Mouse (Mus musculus) heart, embryonic 15.5 days (tissue): Measurements from ENCODE around the gene Faiml. TPM values are rescaled to one million over a fixed set of nuclear protein-coding genes. Genes with fewer than 3 reads are reported as not detected.

Source experiments
- ATAC-seq: fragments of 200-750 bp; cut with Nextera tagmentation; replicated peaks from 2 replicates; pipeline ENCODE4 v1.8.0; 2017; ENCODE audit warnings: low read depth, moderate TSS enrichment; ENCODE audit not compliant: insufficient number of reproducible peaks, insufficient read depth, low FRiP score
- H3K27ac ChIP-seq: fragments of 300-500 bp; sonication (generic); 2 replicates; pipeline ENCODE4 v1.5.1; 2015; ENCODE audit warnings: mild to moderate bottlenecking, inconsistent platforms
- H3K27me3 ChIP-seq: fragments of 300-500 bp; sonication (generic); 2 replicates; pipeline ENCODE4 v1.6.1; 2015; ENCODE audit warnings: inconsistent platforms
- H3K36me3 ChIP-seq: fragments of 300-500 bp; sonication (generic); 2 replicates; pipeline ENCODE4 v1.6.1; 2015; ENCODE audit warnings: mild to moderate bottlenecking, inconsistent platforms
- H3K4me1 ChIP-seq: fragments of 300-500 bp; sonication (generic); replicated peaks from 2 replicates; pipeline ENCODE4 v1.6.1; 2015; ENCODE audit warnings: inconsistent platforms
- H3K4me2 ChIP-seq: fragments of 300-500 bp; sonication (generic); 2 replicates; pipeline ENCODE4 v1.6.1; 2015; ENCODE audit warnings: inconsistent platforms, mild to moderate bottlenecking, moderate library complexity
- H3K4me3 ChIP-seq: fragments of 300-500 bp; sonication (generic); 2 replicates; pipeline ENCODE4 v1.5.1; 2015; ENCODE audit warnings: mild to moderate bottlenecking, inconsistent platforms
- H3K9ac ChIP-seq: fragments of 300-500 bp; sonication (generic); 2 replicates; pipeline ENCODE4 v1.6.1; 2015; ENCODE audit warnings: mild to moderate bottlenecking, inconsistent platforms
- H3K9me3 ChIP-seq: fragments of 300-500 bp; sonication (generic); replicated peaks from 2 replicates; pipeline ENCODE4 v1.6.1; 2016; ENCODE audit warnings: inconsistent platforms
- WGBS: fragments of 180-500 bp; shearing (Covaris S2); methylation state at CpG from one replicate; pipeline ENCODE4 v1.1.7; 2015; ENCODE audit warnings: mixed read lengths; 5-methylcytosine and 5-hydroxymethylcytosine counted together
- polyA plus RNA-seq: library from polyadenylated mRNA; unstranded; fragments of >200 nt; fragmentation: Nextera tagmentation; extraction: Ambion mirVana; gene quantifications from 2 replicates; pipeline ENCODE4 v1.2.1, GENCODE M21; 2015

Gene Faiml
- polyA plus RNA-seq, 1 experiment from 2014 or later = not detected

DNA sequence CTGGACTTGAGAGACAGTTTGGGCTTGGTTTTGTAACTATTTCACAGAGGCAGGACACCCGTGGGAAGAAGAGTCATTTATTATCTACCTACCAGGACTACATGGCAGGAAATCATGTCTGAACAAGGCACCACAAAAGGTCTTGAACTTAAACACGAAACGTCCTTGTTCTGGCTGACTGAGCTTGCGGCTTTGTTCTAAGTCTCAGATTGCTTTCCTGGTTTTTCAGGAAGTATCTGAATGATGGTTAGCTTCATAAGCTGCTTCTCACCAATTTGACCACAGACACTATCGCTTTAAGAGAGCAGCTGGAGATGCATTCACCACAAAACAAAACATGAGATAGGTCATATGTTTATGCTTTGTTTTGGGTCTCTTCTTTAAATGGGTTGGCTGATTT, 3.5 kb upstream of the Faiml start:
- peaks cover 12% of the 10 kb centered on the region for H3K4me1 ChIP-seq
- H3K4me2 ChIP-seq = no peak overlapping the region
- H3K9me3 ChIP-seq = no peaks in the 10 kb centered on the region
- no peak for ATAC-seq
- H3K4me3 ChIP-seq = no peak overlapping the region
- 62% methylated on average over 5 of the region's 5 CpGs for WGBS
- no peak overlapping the region for H3K27ac ChIP-seq
- no peaks in the 10 kb centered on the region for H3K27me3 ChIP-seq
- H3K36me3 ChIP-seq = no peaks in the 10 kb centered on the region
- no peak overlapping the region for H3K9ac ChIP-seq

DNA sequence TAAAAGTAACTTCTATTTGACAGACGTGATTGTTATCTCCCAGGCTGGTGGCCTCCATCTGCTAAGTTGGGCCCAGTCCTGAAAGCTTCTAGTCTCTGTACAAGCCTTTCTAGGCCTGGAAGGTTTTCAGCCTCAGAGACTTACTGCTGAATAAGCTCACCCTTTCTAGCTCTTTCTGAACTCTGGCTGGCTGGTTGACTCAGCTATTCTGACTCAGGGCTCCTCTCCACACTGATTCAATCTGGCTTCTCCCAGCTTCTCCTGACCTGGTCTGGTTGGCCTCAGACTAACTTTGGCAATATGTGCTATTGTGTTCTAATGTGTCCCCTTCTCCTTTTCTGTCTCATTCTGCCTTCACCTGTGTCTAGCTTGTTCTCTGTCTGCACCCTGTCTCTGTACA, 2.2 kb upstream of the Faiml start:
- Histone ChIP-seq H3K9me3 (no peaks in the 10 kb centered on the region), H3K4me2 (no peak overlapping the region), H3K36me3 (no peaks in the 10 kb centered on the region), H3K4me1 (peaks cover 12% of the 10 kb centered on the region), H3K27ac (no peak overlapping the region), H3K27me3 (no peaks in the 10 kb centered on the region), H3K9ac (no peak overlapping the region), H3K4me3 (no peak overlapping the region)
- 37% methylated on average over 1 of the region's 1 CpGs for WGBS
- no peak for ATAC-seq

- Histone ChIP-seq H3K36me3 (no peaks in the 10 kb centered on the region), H3K4me1 (peaks cover 6% of the 10 kb centered on the region), H3K4me3 (no peak overlapping the region), H3K4me2 (no peak overlapping the region), H3K27ac (no peak overlapping the region), H3K9ac (no peak overlapping the region), H3K27me3 (no peaks in the 10 kb centered on the region), H3K9me3 (no peaks in the 10 kb centered on the region)
- WGBS = 86% methylated on average over 10 of the region's 10 CpGs
- ATAC-seq = no peak
Observed at GRCm38 (mm10) chr9:99238276-99238675, 1.2 kb upstream of the Faiml start.

DNA sequence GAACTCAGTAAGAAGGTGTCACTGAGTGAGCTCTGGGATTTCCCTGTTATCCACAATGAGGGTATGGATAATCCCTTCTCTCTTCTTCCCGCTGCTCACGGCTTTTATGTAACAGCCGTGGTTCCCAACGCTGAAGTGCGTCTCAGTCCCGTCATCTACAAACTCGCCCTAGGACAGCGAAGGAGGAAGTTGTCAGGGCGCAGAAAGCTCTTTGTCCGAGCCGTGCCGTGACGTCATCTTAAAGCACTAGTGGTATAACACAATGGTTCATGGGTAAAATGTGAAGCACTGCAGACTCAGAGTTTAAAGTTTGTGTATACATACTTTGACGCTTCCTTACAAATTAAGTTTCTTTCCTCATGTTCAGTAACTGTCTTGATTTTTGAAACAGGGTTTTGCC, 7.6 kb downstream of the Faiml start:
- ATAC-seq = no peak
- Histone ChIP-seq H3K4me1 (no peaks in the 10 kb centered on the region), H3K9me3 (no peaks in the 10 kb centered on the region), H3K27me3 (no peaks in the 10 kb centered on the region), H3K4me2 (no peak overlapping the region), H3K27ac (no peak overlapping the region), H3K9ac (no peak overlapping the region), H3K36me3 (no peaks in the 10 kb centered on the region), H3K4me3 (no peak overlapping the region)
- WGBS = 77% methylated on average over 14 of the region's 14 CpGs

- 49% methylated on average over 3 of the region's 3 CpGs for WGBS
Observed at GRCm38 (mm10) chr9:99224583-99224982, 12.5 kb downstream of the Faiml start.

GRCm38 (mm10) chr9:99221636-99222035, 15.4 kb downstream of the Faiml start:
- Histone ChIP-seq H3K4me1 (no peaks in the 10 kb centered on the region), H3K9me3 (no peaks in the 10 kb centered on the region), H3K4me2 (no peak overlapping the region), H3K4me3 (no peak overlapping the region), H3K36me3 (no peaks in the 10 kb centered on the region), H3K9ac (no peak overlapping the region), H3K27ac (no peak overlapping the region), H3K27me3 (no peaks in the 10 kb centered on the region)
- WGBS = 79% methylated on average over 4 of the region's 4 CpGs
- no peak for ATAC-seq

More at GRCm38 (mm10) chr9:99224583-99224982, 12.5 kb downstream of the Faiml start:
- Histone ChIP-seq H3K4me1 (no peaks in the 10 kb centered on the region), H3K9me3 (no peaks in the 10 kb centered on the region), H3K36me3 (no peaks in the 10 kb centered on the region), H3K27ac (no peak overlapping the region), H3K4me3 (no peak overlapping the region), H3K4me2 (no peak overlapping the region), H3K9ac (no peak overlapping the region), H3K27me3 (no peaks in the 10 kb centered on the region)
- no peak for ATAC-seq

DNA sequence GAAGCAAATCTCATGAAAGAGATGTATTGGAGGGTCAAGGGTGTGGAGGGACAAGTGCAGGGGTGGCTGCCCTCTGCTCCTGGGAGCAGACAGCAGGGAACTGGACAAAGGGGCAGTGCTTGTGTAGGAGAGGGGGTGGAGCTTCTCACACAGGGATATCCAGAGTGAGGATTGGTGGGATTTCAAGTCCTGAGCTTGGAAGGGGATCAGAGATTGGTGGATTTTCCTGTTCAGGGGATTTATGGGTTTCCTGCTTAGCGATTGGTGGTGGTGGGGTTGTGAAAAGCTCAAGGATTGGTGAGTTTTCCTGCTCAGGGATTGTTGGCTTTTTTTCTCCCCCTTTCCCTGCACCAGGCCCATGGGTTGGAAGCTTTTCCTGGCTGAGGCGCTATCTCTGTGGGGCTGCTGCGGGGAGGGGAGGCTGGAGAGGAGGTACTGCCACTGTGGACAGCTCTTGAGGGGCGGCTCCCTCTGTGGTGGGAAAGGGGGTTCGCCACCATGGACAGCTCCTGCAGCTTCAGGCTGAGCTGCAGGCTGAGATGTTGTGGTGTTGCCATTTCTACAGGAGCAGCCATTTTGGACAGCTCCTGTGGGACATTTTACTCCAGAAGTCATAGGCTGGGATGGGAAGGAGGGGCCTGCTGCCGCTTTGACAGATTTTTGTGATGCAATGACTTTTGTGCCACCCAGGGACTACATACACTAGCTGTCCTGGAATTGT, 18.9 kb downstream of the Faiml start:
- no peaks in the 10 kb centered on the region for H3K36me3 ChIP-seq
- no peaks in the 10 kb centered on the region for H3K9me3 ChIP-seq
- peak; percentile 64; the same call in 1 of the 2 replicates for ATAC-seq
- no peak overlapping the region for H3K27ac ChIP-seq
- H3K27me3 ChIP-seq = no peaks in the 10 kb centered on the region
- H3K4me1 ChIP-seq = no peaks in the 10 kb centered on the region
- no peak overlapping the region for H3K4me3 ChIP-seq
- no peak overlapping the region for H3K4me2 ChIP-seq
- no peak overlapping the region for H3K9ac ChIP-seq
- WGBS = 14% methylated on average over 6 of the region's 6 CpGs

- H3K4me2 ChIP-seq = no peak overlapping the region
- ATAC-seq = no peak
- H3K27ac ChIP-seq = no peak overlapping the region
- H3K36me3 ChIP-seq = no peaks in the 10 kb centered on the region
- H3K9ac ChIP-seq = no peak overlapping the region
- WGBS = 54% methylated on average over 2 of the region's 2 CpGs
- H3K4me3 ChIP-seq = no peak overlapping the region
- no peaks in the 10 kb centered on the region for H3K27me3 ChIP-seq
- H3K4me1 ChIP-seq = no peaks in the 10 kb centered on the region
- no peaks in the 10 kb centered on the region for H3K9me3 ChIP-seq
Observed at GRCm38 (mm10) chr9:99216182-99216581, 20.9 kb downstream of the Faiml start.

DNA sequence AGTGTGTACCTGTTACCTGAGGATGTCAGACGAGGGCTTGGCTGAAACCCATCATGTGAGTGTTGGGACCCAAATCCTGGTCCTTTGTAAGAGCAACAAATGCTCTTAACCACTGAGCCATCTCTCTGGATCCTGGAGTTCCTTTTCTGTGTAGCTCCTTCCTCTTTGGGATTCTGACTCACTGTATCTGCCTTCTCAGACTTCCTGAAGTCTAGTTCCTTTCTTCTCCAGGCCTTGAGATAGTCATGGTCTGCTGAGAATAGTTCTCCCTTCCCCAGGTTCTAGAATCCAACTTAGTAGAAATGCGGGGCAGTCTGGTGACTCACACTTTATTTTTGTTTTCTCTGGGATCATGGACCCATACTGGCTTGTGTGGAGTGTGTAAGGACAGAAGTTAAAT, 24.4 kb downstream of the Faiml start:
- no peak for ATAC-seq
- 54% methylated on average over 2 of the region's 2 CpGs for WGBS
- H3K9me3 ChIP-seq = no peaks in the 10 kb centered on the region
- H3K9ac ChIP-seq = no peak overlapping the region
- H3K4me2 ChIP-seq = no peak overlapping the region
- no peaks in the 10 kb centered on the region for H3K36me3 ChIP-seq
- H3K27ac ChIP-seq = no peak overlapping the region
- no peaks in the 10 kb centered on the region for H3K27me3 ChIP-seq
- no peaks in the 10 kb centered on the region for H3K4me1 ChIP-seq
- H3K4me3 ChIP-seq = no peak overlapping the region

GRCm38 (mm10) chr9:99183043-99183670, 53.9 kb downstream of the Faiml start:
- ATAC-seq = no peak
- Histone ChIP-seq H3K4me2 (no peak overlapping the region), H3K4me3 (no peak overlapping the region), H3K4me1 (peaks cover 6% of the 10 kb centered on the region), H3K27ac (no peak overlapping the region), H3K27me3 (no peaks in the 10 kb centered on the region), H3K36me3 (no peaks in the 10 kb centered on the region), H3K9me3 (no peaks in the 10 kb centered on the region), H3K9ac (no peak overlapping the region)
- 59% methylated on average over 8 of the region's 8 CpGs for WGBS

DNA sequence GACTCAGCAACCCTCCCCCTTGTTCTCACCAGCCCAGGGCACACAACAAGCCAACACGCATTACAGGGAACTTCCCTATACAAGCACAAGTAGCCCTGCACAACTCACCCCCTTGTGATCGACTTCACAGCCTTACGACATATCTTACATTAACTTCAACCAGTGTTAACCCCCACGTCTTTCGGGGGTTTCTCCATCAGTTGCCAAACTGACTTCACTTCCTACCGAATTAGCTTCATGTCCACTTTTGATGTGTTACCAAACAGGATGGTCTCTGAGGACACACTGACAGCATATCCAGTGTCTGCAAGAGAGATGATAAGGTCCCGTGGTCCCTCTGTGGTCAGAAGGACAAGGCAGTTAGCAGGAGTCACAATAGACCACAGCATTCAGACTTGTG, 54.9 kb downstream of the Faiml start:
- Histone ChIP-seq H3K36me3 (no peaks in the 10 kb centered on the region), H3K27ac (no peak overlapping the region), H3K4me1 (peaks cover 6% of the 10 kb centered on the region), H3K4me3 (no peak overlapping the region), H3K4me2 (no peak overlapping the region), H3K27me3 (no peaks in the 10 kb centered on the region), H3K9me3 (no peaks in the 10 kb centered on the region), H3K9ac (no peak overlapping the region)
- ATAC-seq = no peak
- 69% methylated on average over 7 of the region's 7 CpGs for WGBS

GRCm38 (mm10) chr9:99180272-99180671, 56.8 kb downstream of the Faiml start:
- no peaks in the 10 kb centered on the region for H3K27me3 ChIP-seq
- peak; percentile 35; the same call in 1 of the 2 replicates for ATAC-seq
- no peak overlapping the region for H3K4me3 ChIP-seq
- 40% methylated on average over 8 of the region's 8 CpGs for WGBS
- no peak overlapping the region for H3K27ac ChIP-seq
- peaks cover 6% of the 10 kb centered on the region for H3K4me1 ChIP-seq
- no peaks in the 10 kb centered on the region for H3K36me3 ChIP-seq
- no peak overlapping the region for H3K4me2 ChIP-seq
- H3K9ac ChIP-seq = no peak overlapping the region
- H3K9me3 ChIP-seq = no peaks in the 10 kb centered on the region
